Mouse (Mus musculus) lung, postnatal 14 days (tissue): ENCODE data around the gene Higd2a.
A peak's percentile ranks its signal among the peaks of the same experiment; 100 is the strongest.
"Not testable (repeated sequence)": the region's sequence is repeated elsewhere in the genome, so short reads cannot be mapped to it uniquely, and the experiment has no call there.

Source experiments
- DNase-seq: peaks from one replicate; pipeline ENCODE4 v3.0.0; 2021

Higd2a gene

DNA sequence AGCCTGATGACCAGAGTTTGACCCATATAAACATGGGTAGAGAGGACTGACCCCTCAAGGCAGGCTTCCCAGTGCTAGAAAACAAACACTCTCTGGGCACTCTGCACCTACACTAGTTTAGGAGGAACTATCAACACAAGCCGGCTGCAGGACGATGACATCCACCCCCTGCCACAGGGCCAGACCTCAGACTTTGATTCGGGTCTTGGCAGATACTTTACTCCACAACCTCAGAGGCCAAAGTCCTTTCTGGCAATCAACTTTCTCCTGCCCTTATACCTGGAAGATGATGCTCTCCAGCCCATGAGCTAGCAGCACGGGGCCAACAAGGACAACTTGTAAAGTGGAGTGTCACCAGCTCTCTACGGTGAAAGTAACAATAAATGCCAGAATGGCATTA lies 7.1 kb upstream of the Higd2a start:
- no peak for DNase-seq

- no peak for DNase-seq
These were observed 4.2 kb upstream of the Higd2a start for GRCm38 (mm10) chr13:54585831-54586230.

GRCm38 (mm10) chr13:54589414-54589995 lies 502 bp upstream of the Higd2a start:
- no peak for DNase-seq

DNA sequence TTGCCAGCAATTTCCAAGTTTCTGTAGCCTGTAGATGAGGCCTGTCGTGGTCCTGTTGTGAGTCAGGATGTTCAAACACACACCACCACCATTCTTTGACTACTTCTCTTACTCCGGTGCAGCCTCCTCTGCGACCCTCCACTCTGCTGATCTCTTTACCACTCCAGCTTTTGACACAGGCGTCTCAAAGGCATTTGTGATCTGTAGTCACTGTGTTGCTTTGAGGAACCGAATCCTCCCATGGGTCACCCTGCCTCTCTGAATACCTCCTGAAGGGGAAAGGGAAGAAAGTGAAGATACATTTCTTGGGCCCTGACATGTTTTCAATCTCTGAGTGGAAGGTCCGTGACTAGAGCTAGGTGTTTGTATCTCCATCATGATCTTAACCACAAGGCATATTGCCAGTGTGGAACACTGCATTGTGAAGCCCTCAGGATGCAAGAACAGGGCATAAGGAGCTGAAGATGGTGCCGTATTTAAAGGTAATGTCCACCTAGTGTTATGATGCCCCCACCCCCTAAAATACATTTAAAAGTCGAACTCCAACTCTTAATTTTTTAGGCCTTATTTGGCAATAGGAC lies 1.9 kb downstream of the Higd2a start:
- DNase-seq = no peak

DNA sequence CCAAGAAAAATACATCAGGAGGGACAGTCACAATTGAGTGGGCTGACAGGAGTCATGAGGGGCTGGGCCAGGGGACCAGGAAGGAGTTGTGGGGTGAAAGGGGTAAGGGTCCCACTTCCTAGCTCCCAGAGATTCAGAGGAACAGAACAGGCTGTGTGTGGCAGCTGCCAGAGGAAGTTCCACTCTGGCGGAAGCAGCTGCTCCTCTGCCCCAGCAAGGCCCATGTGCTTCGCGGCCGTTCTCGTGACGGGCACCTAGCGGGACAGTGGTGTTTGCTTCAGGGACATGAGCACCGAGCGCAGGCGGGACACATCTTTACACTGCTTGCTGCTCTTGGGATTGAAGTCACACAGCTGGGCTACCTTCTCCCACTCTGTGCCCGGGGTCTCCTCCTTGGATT lies 3.6 kb downstream of the Higd2a start:
- DNase-seq = no peak

- DNase-seq = no peak
These were observed 6.2 kb downstream of the Higd2a start for GRCm38 (mm10) chr13:54596107-54596690.

GRCm38 (mm10) chr13:54596870-54597269 lies 6.9 kb downstream of the Higd2a start:
- DNase-seq = no peak

DNA sequence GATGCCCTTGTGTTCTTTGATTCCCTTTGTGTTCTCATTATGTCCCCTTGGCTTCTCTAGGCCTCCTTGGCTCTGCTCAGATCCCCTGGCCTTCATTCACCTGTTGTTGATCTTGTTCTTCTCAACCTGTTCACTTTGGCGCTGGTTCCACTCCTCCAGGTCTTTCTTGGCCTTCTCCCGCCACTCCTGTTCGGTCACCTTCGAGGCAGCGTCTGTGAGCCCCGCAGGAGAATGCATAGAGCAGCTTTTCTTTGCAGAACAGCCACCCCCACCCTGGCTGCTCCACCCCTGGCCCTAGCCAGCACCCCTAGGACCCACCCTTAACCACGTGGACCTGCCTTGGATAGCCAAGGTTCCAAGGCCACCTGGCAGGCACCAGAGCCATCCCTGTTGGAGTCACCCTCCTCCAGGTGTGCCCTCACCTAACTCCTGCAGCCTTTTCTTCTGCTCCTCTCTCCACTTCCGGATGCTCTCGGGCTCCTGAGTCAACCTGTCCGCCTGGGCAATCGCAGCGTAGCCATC lies 8.7 kb downstream of the Higd2a start:
- DNase-seq = no peak

DNA sequence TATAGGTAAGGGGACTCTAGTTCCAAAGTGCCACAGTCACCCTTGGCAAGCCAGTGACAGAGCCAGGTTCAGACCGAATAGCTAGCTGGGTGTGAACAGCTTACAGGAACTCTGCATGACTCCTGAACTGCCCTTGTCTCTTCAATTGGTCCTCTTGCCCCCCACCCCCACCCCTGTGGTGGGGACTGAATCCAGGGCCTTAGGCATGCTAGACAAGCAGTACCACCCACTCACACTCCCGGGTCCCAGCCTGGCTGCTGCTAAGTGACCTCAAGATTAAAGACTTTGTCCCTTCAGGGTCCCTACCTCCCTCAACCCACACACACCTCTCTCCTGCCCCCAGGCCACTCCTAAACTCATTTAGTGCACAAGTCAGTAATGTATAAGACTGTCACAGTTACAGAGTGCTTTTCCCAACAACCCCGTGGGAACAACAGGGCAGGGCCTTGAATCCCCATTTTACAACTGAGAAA lies 12.7 kb downstream of the Higd2a start:
- DNase-seq = no peak

DNA sequence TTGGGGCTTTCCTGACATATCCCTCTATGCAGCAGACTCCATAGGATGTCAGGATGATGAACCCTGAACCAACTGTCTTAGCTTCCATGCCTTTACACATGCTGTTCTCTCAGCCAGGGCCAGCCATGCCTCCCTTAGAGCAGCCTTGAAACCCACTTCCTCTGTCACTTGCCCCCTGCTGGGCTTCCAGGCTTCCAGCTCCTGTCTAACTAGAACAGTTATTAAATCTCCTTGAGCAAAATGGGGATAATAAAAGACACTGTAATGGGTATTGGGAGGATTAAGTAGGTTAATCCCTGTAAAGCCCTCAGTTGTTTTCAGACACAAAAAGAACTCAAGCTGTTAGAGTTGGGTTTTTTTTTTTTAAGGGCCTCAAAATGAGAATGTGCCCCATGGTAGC lies 13.5 kb downstream of the Higd2a start:
- no peak for DNase-seq

DNA sequence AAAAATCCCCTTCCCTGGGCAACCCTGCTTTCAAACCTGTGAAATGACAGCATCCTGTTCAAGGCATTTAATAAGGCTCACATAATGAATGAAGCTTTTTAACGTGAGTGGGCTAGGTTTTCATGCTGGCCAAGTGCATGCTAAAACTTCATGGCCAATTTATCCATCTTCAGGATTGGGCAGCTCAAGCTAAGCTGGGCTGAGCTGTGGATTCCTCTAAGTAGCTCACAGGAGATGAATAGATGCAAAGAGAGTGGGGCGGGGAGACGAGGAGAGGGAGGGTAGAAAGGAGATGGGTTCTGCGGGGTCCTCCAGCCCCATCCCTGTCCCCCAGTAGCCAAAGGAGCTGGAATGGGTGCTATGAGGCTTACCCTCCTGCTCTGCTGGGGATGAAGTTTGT lies 14.2 kb downstream of the Higd2a start:
- no peak for DNase-seq

DNA sequence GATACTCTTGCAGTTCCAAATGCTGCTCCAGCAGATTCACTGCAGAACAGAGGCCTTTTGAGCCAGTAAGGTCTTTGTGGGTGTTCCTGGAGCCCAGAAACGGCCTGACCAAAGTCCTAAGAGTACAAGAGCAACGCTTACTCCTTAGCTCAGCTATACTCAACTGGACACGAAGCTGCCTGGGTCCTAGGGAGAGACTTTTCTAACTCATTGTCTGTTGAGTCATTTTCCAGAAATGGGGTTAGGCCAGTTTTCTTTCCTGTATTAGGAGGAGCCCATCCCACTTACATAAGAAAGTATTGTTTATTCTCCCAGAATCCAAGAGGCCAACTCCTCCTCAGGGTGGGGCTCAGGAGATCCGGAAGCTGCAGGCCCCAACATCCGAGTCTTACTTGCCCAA lies 15.4 kb downstream of the Higd2a start:
- no peak for DNase-seq

- no peak for DNase-seq
These were observed 17.2 kb downstream of the Higd2a start for GRCm38 (mm10) chr13:54607204-54607603.

- no peak for DNase-seq
These were observed 18.0 kb downstream of the Higd2a start for GRCm38 (mm10) chr13:54608002-54608401.

GRCm38 (mm10) chr13:54608666-54609065 lies 18.7 kb downstream of the Higd2a start:
- DNase-seq = peak; percentile 24

- DNase-seq = no peak
These were observed 19.3 kb downstream of the Higd2a start for GRCm38 (mm10) chr13:54609301-54609700.

- no peak for DNase-seq
These were observed 20.6 kb downstream of the Higd2a start for GRCm38 (mm10) chr13:54610613-54610971.

- DNase-seq = peak; percentile 93
These were observed 21.2 kb downstream of the Higd2a start, which contains the start of gene Cltb for GRCm38 (mm10) chr13:54610972-54611754. Gene Cltb (minus strand): TSS chr13:54611344.

- not testable (repeated sequence) for DNase-seq
These were observed 23.1 kb downstream of the Higd2a start for GRCm38 (mm10) chr13:54613141-54613540.

DNA sequence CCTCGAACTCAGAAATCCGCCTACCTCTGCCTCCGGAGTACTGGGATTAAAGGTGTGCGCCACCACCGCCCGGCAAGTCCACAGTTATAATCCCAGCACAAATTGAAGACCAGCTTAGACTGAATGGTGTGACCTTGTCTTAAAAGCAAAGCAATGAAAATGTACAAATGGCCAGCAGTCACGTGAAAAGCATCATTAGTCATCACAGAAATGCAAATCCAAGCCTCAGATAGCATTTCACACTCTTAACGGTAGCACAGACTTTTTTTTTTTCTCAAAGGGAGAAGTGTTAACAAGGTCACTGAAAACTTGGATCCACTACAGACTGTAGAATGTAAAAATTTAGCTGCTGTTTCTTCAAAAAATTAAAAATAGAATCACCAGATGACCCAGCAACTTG lies 26.3 kb downstream of the Higd2a start:
- DNase-seq = no peak

DNA sequence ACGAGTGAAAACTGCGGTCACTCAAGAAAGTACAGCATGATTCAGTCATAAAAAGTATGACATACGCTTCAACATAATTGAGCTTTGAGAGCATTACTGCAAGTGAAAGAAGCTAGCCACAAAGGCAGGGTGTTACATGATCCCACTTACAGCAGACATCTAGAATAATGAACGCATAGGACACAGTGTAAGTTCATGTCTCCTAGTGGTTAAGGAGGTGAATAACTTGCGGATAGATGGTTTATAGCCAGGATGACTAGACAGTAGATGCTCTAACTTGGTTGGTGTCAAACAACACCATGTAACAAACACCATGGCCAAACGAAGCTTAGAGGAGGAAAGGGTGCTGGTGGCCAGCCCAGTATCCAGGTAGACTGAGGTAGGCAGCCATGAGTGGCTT lies 27.0 kb downstream of the Higd2a start:
- no peak for DNase-seq

- peak; percentile 99 for DNase-seq
These were observed 31.3 kb downstream of the Higd2a start, which contains the start of gene Faf2 for GRCm38 (mm10) chr13:54621155-54621932. Gene Faf2 (plus strand): TSS chr13:54621784.
